Mouse (Mus musculus) left cerebral cortex, adult 18-20 months (tissue): ENCODE data around the gene Catsperg2. TPM values are rescaled to one million over a fixed set of nuclear protein-coding genes. Genes with fewer than 3 reads are reported as not detected.
"Not testable (repeated sequence)": the region's sequence is repeated elsewhere in the genome, so short reads cannot be mapped to it uniquely, and the experiment has no call there.

Source experiments
- DNase-seq, 2 experiments: peaks; one replicate each; pipeline ENCODE4 v3.0.0; 2021 to 2022; ENCODE audit warnings: low spot score in 2 of 2, mixed read lengths in 1 of 2
- long read RNA-seq, 2 experiments: library from polyadenylated mRNA; stranded (forward); transcript quantifications; one replicate each; pipeline ENCODE4 v2.0.0; 2021
- microRNA-seq, 2 experiments: library from miRNA; unstranded; fragments of <30 nt; microRNA quantifications; one replicate each; pipeline ENCODE4 v1.2.0; 2021
- total RNA-seq, 2 experiments: library from RNA; stranded (reverse); gene quantifications; 2 replicates each; pipeline ENCODE4 v1.2.3; 2021

The Catsperg2 gene
- not detected for total RNA-seq
- long read RNA-seq, experiment 1, result 0 reads
- long read RNA-seq, experiment 2, result 0 reads

- DNase-seq, result not testable (repeated sequence)
These were observed at the start of gene Catsperg2 for GRCm38 (mm10) chr7:29726860-29727259. Catsperg2 (minus strand) TSS chr7:29727032.

- DNase-seq, result no peak
These were observed 49.7 kb upstream of the Catsperg2 start for GRCm38 (mm10) chr7:29776568-29776967.

- DNase-seq, result no peak
These were observed 47.5 kb upstream of the Catsperg2 start for GRCm38 (mm10) chr7:29774371-29774770.

GRCm38 (mm10) chr7:29773503-29773902, 46.7 kb upstream of the Catsperg2 start:
- DNase-seq, result no peak

GRCm38 (mm10) chr7:29768980-29769379, 42.1 kb upstream of the Catsperg2 start:
- DNase-seq, result no peak

GRCm38 (mm10) chr7:29768090-29768900, 41.5 kb upstream of the Catsperg2 start, which contains the start of gene Zfp84:
Zfp84 (plus strand) TSS chr7:29768552.
- DNase-seq, result peak; percentile 83 to 88

- DNase-seq, result peak; percentile 86 to 89
These were observed 40.3 kb upstream of the Catsperg2 start for GRCm38 (mm10) chr7:29767058-29767686.

- DNase-seq, result no peak
These were observed 37.9 kb upstream of the Catsperg2 start for GRCm38 (mm10) chr7:29764702-29765101.

GRCm38 (mm10) chr7:29760476-29760875, 33.6 kb upstream of the Catsperg2 start:
- DNase-seq, result no peak

GRCm38 (mm10) chr7:29742258-29742657, 15.4 kb upstream of the Catsperg2 start:
- DNase-seq, result no peak

- DNase-seq, result no peak
These were observed 1.2 kb upstream of the Catsperg2 start for GRCm38 (mm10) chr7:29728055-29728454.

GRCm38 (mm10) chr7:29725461-29726142, 1.2 kb downstream of the Catsperg2 start:
- DNase-seq, result not testable (repeated sequence)

GRCm38 (mm10) chr7:29708891-29709290, 17.9 kb downstream of the Catsperg2 start:
- not testable (repeated sequence) for DNase-seq

- DNase-seq, result not testable (repeated sequence)
These were observed 31.6 kb downstream of the Catsperg2 start for GRCm38 (mm10) chr7:29695231-29695630.

GRCm38 (mm10) chr7:29681868-29682267, 45.0 kb downstream of the Catsperg2 start:
- no peak for DNase-seq

Small RNAs within 50 kb of the gene (microRNA-seq; reads per million reads assigned to microRNA genes)
- 1.2 to 4.7 reads per million in 2 experiments for gene Mir1964

Other genes starting within 250 kb of the Catsperg2 start
- gene Sipa1l3, start 208.4 kb downstream of the Catsperg2 start, total RNA-seq, result 10 to 100 TPM; 54.7 to 54.9 TPM
- gene Zfp84, start 41.5 kb upstream of the Catsperg2 start, total RNA-seq, result 10 to 100 TPM; 17.8 to 18.4 TPM
- gene Zfp30, start 57.0 kb upstream of the Catsperg2 start, total RNA-seq, result 10 to 100 TPM; 11.7 to 12.9 TPM
- 10 to 100 TPM; 23.9 to 24.1 TPM for gene Zfp790, start 89.1 kb upstream of the Catsperg2 start, total RNA-seq
- gene Zfp940, start 126.6 kb upstream of the Catsperg2 start, total RNA-seq, result 10 to 100 TPM; 20.0 to 20.9 TPM
- 10 to 100 TPM; 17.6 to 18.9 TPM for gene Zfp420, start 132.9 kb upstream of the Catsperg2 start, total RNA-seq
- 10 to 100 TPM; 19.8 to 22.5 TPM for gene Zfp27, start 179.5 kb upstream of the Catsperg2 start, total RNA-seq
- gene Zfp383, start 181.2 kb upstream of the Catsperg2 start, total RNA-seq, result 1 to 10 TPM; 9.6 to 9.8 TPM
- gene Zfp74, start 227.1 kb upstream of the Catsperg2 start, total RNA-seq, result 10 to 100 TPM; 14.9 to 18.5 TPM